In genomic region chr11:88488941-88489724, GRCm38 (mm10) we compare ENCODE assay signal across 9 mouse cellular contexts.
A peak's percentile ranks its signal among the peaks of the same experiment; 100 is the strongest.
DNase-seq lines count a peak whose midpoint lies in the region; ATAC-seq and TF ChIP-seq lines count a peak whose summit lies in the region.
"Had no signal": no experiment of that assay in that cellular context is flagged by ENCODE, and none has a peak within 500 bp of the region (broad histone marks: within the 10 kb centered on the region; RNA-seq: fewer than 3 reads in every experiment).

No protein-coding gene starts in this region.

- peak overlapping the region; percentile 66 for H3K27ac ChIP-seq in heart, postnatal 0 days (ENCODE audit: low read depth)
- peak overlapping the region; percentile 79 for H3K27ac ChIP-seq in midbrain, embryonic 12.5 days (replicated peaks)
- H3K27ac ChIP-seq: limb, embryonic 13.5 days had no signal

- no peaks in the 10 kb centered on the region for H3K27me3 ChIP-seq in heart, postnatal 0 days (ENCODE audit: control insufficient read depth, insufficient read depth, low read length)
- no peaks in the 10 kb centered on the region for H3K27me3 ChIP-seq in midbrain, embryonic 12.5 days

- no peaks in the 10 kb centered on the region for H3K36me3 ChIP-seq in heart, postnatal 0 days (replicated peaks; ENCODE audit: control insufficient read depth, insufficient read depth, low read length)
- H3K36me3 ChIP-seq in midbrain, embryonic 12.5 days = no peaks in the 10 kb centered on the region
- H3K36me3 ChIP-seq: limb, embryonic 13.5 days had no signal

- ATAC-seq in heart, postnatal 0 days (ENCODE audit: insufficient read depth, low read depth) = peak; percentile 47; the same call in 1 of the 2 replicates
- no peak; the same call in 1 of the 2 replicates for ATAC-seq in midbrain, embryonic 12.5 days (ENCODE audit: low FRiP score, low read depth)

- no peaks in the 10 kb centered on the region for H3K9me3 ChIP-seq in heart, postnatal 0 days (replicated peaks; ENCODE audit: control insufficient read depth, low read length)
- H3K9me3 ChIP-seq in midbrain, embryonic 12.5 days = no peaks in the 10 kb centered on the region
- H3K9me3 ChIP-seq: limb, embryonic 13.5 days had no signal

- H3K4me1 ChIP-seq in heart, postnatal 0 days (ENCODE audit: control insufficient read depth, insufficient read depth) = peaks cover 49% of the 10 kb centered on the region
- peaks cover 69% of the 10 kb centered on the region for H3K4me1 ChIP-seq in midbrain, embryonic 12.5 days

- no peak overlapping the region for H3K4me2 ChIP-seq in heart, postnatal 0 days (ENCODE audit: low read depth, low read length)
- no peak overlapping the region for H3K4me2 ChIP-seq in midbrain, embryonic 12.5 days (replicated peaks)
- H3K4me2 ChIP-seq: limb, embryonic 13.5 days had no signal

- peak; percentile 25 to 57 for DNase-seq in layer of hippocampus, postnatal 10 days (ENCODE audit: low spot score in 2 of 2)
- no peak for DNase-seq in layer of hippocampus, adult 11-12 months (ENCODE audit: low spot score)
- peak; percentile 60 to 64 for DNase-seq in cerebellum, postnatal 36 days
- no peak for DNase-seq in heart, postnatal 0 days (ENCODE audit: low spot score)
- no peak for DNase-seq in ovary, adult 18-20 months (ENCODE audit: low spot score)
- DNase-seq in spleen, adult 18-20 months = no peak
- DNase-seq in urinary bladder, postnatal 36 days (ENCODE audit: low spot score in 2 of 2) = no peak

- no peak for TF ChIP-seq CTCF in heart, postnatal 0 days (IDR thresholded peaks at IDR 0.05; ENCODE audit: low read depth)

- H3K9ac ChIP-seq in heart, postnatal 0 days (replicated peaks; ENCODE audit: low read depth, low read length) = no peak overlapping the region
- peak overlapping the region; percentile 46; the same call in 1 of the 2 replicates for H3K9ac ChIP-seq in midbrain, embryonic 12.5 days (replicated peaks)
- H3K9ac ChIP-seq: limb, embryonic 13.5 days had no signal

- WGBS in heart, postnatal 0 days = 58% methylated on average over 17 of the region's 17 CpGs
- WGBS in midbrain, embryonic 12.5 days = 74% methylated on average over 17 of the region's 17 CpGs

- H3K4me3 ChIP-seq in heart, postnatal 0 days (ENCODE audit: low read depth, low read length) = no peak overlapping the region
- H3K4me3 ChIP-seq in midbrain, embryonic 12.5 days = no peak overlapping the region
- H3K4me3 ChIP-seq: limb, embryonic 13.5 days had no signal

- peak; percentile 81 for TF ChIP-seq EP300 in heart, postnatal 0 days (IDR thresholded peaks at IDR 0.05; ENCODE audit: low read depth)

Comparison
In these comparisons a context has a peak if more than half of its experiments do, and no peak if none do; other contexts are left out.
1. DNase-seq: peak in layer of hippocampus, postnatal 10 days (2 of 2) and cerebellum, postnatal 36 days (2 of 2); none in layer of hippocampus, adult 11-12 months (single experiment), heart, postnatal 0 days (single experiment), ovary, adult 18-20 months (single experiment), spleen, adult 18-20 months (0 of 2) and urinary bladder, postnatal 36 days (0 of 2).